Mouse (Mus musculus): ENCODE measurements around the gene Olfr1053.
"Not testable (repeated sequence)": the region's sequence is repeated elsewhere in the genome, so short reads cannot be mapped to it uniquely, and the experiment has no call there.

Olfr1053 gene

GRCm38 (mm10) chr2:86315184-86315583 lies at the start of gene Olfr1053:
TSS of gene Olfr1053 (minus strand) at chr2:86315284.
- no peak for DNase-seq (ENCODE audit: low read depth)

GRCm38 (mm10) chr2:86362369-86362768 lies 47.3 kb upstream of the Olfr1053 start, which contains the start of gene Olfr1056:
TSS of gene Olfr1056 (minus strand) at chr2:86362469.
- no peak for DNase-seq (ENCODE audit: low read depth)

- DNase-seq (ENCODE audit: low read depth): not testable (repeated sequence)
Measured at GRCm38 (mm10) chr2:86351751-86352150, 36.7 kb upstream of the Olfr1053 start.

- DNase-seq (ENCODE audit: low read depth): no peak
Measured at GRCm38 (mm10) chr2:86350184-86350583, 35.1 kb upstream of the Olfr1053 start, which contains the start of gene Olfr1055. TSS of gene Olfr1055 (minus strand) at chr2:86350284.

GRCm38 (mm10) chr2:86335333-86335732 lies 20.2 kb upstream of the Olfr1053 start, which contains the start of gene Olfr1054:
TSS of gene Olfr1054 (minus strand) at chr2:86335433.
- no peak for DNase-seq (ENCODE audit: low read depth)

GRCm38 (mm10) chr2:86292155-86292554 lies 22.9 kb downstream of the Olfr1053 start, which contains the start of gene Olfr1052:
TSS of gene Olfr1052 (plus strand) at chr2:86292455.
- DNase-seq (ENCODE audit: low read depth): no peak

- DNase-seq (ENCODE audit: low read depth): not testable (repeated sequence)
Measured at GRCm38 (mm10) chr2:86278988-86279387, 36.1 kb downstream of the Olfr1053 start, which contains the start of gene Olfr1051. TSS of gene Olfr1051 (minus strand) at chr2:86279088.

Data from NIH3T3 (cell line).